Mouse (Mus musculus) frontal cortex, adult 2 months (tissue): Measurements from ENCODE around the gene Spem1. TPM values are rescaled to one million over a fixed set of nuclear protein-coding genes. Genes with fewer than 3 reads are reported as not detected.

Experiments
- DNase-seq, 2 experiments: peaks; one replicate each; pipeline ENCODE4 v3.0.0; 2022; ENCODE audit warnings: low spot score in 1 of 2; ENCODE audit errors: extremely low spot score in 1 of 2
- polyA plus RNA-seq: library from polyadenylated mRNA; depleted of rRNA; stranded (reverse); fragments of >200 nt; gene quantifications from 2 replicates; pipeline ENCODE4 v1.2.3, GENCODE M21; 2012

Gene Spem1
- polyA plus RNA-seq, 1 experiment = 0.58 TPM

DNA sequence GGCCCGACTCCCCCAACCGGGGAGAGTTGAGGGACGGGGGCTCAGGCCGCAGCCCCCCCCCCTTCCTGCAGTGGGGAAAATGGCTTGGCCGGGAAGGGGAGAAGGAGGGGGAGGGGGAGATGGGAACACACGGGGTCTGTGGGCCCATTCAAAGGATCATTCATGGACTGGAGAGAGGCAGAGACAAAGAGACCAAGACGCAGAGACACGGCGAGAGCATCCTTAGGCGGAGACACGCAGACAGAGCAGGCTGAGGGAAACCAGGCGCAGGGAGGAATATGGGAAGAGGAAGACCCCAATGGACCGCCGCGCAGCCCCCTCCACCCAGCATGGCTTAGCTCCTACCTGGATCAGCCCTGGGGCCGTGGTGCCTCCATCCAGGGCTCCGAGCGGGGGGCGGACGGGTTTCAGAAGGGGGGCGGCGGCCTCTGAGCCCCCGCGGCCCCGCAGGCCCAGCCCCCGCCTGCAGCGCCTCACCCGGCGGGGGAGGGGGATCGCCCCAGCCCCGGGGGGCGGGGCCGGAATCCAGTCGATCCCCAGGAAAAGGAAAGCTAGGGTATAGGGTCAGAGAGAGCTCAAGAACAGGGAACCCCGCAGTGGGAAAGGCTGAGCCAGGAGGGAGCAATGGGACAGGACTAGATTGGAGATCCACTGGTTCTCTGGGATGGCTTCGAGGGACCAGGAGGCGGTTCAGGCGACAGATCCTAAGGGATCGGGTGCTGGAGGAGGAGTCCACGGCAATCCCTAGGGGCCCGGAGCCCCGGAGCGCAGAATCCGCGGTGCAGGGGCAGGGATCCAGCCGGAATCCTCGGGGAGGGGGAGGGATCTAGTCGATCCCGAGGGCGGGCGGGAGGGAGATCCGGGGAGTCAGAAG lies 15.0 kb upstream of the Spem1 start:
- peak in 1 of 2 experiments; percentile 41 for DNase-seq

DNA sequence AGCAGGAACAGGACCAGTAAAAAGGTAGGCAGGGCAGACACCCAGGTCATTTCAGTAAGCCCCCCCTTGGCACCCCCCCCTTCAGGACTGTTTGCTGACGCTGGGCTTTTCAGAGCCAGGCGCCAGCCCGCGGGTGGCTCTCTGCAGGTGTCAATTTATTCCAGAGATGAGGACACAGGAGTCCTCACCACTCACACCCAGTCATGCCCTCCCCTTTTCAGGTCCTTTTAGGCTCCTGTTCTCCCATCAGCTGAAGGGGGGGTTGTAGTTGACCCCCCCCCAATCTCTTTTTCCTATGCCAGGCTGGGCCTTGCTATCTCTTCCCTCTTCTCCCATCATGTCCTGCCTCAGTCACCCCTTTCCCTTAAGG lies 14.0 kb upstream of the Spem1 start:
- no peak for DNase-seq

DNA sequence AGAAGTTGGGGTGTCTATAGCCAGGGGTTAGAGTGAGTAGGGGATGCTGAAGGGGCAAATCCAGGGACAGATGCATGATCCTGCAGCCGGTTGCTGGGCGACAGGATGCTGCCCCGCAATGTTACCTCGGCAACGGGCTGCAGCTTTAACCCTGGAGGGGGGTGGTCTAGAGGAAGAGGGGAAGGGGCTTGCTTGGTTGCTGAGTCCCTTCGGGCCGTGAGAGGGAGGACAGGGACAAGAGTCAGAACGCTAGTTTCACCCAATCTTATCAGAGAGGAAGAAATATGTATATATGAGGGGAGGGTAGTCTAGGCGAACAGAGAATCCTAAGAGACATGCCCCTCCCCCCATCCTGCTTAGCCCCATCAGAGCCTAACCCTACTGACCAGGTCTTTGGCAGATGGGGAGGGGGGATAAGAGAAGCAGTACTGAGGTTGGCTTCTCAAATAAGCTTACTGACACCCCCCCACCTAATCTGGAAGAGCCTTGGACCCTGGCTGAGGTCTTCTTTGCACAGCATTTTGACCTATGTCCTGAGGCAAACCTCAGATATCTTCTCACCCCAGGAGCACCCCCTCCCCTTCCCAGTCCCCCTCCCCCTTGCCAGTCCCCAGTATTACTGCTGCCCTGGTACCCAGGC lies 13.5 kb upstream of the Spem1 start:
- DNase-seq = no peak

DNA sequence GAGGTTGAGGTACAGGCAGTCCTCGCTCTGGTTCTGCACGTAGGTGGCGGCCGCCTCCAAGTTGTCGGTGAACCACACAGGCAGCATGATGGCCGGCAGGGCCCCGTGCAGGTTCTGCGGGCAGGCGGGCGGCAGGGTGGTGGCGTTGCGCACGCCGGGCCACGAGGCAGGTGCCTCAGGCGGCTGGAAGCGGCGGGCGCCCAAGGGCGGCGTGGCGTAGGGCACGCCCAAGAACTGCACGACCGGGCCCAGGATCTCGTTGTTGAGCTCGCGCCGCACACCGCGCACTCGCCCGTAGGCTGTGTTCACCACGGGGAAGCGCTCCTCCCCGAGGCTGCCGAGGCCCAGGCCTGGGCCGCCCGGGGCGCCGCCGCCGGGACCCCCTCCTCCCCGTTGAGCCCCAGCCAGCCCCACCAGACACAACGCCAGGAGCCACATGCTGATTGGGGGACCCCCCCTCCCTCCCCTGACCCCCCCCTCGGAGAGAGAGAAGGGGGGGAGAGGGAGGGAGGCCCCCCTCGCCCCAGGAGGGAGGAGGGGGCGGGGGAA lies 12.1 kb upstream of the Spem1 start:
- DNase-seq = no peak

DNA sequence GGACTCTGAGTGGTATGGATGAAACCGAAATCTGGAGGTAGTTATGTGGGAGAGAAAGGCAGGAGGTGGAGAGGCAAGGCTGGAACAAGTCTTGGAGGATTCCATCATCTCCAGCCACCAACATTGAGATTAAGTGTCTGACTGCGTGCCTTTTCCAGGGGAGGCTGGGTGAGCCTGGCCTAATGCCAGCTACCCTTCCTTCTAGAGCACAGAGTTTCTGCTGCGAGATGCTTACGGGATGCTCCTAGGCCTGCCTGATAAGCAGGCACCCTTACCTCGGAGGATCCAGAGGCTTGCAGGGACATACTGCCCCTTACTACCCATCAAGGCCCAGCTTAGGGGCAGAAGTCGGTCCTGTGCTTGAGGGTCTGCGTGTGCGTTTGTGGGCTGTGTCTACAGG lies 11.6 kb upstream of the Spem1 start:
- DNase-seq = no peak

DNA sequence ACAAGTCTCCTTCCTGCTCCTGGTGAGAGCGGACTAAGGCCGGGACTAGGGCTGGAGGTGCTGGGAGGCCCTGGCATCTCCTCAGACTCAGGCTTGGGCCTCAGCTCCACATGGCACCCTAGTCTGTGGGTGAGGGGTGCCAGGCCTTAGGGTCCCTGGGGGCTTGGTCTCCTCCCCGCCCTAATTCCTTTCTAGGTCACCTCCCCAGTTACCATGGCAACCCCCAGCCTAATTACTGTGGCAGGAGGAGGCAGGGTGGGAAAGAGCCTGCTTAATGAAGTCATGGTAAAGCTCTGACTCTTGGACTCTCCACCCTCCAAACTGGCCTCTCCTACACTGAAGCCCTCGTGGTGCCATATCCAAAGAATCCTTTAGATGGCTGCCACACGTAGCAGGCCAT lies 6.9 kb upstream of the Spem1 start:
- no peak for DNase-seq

DNA sequence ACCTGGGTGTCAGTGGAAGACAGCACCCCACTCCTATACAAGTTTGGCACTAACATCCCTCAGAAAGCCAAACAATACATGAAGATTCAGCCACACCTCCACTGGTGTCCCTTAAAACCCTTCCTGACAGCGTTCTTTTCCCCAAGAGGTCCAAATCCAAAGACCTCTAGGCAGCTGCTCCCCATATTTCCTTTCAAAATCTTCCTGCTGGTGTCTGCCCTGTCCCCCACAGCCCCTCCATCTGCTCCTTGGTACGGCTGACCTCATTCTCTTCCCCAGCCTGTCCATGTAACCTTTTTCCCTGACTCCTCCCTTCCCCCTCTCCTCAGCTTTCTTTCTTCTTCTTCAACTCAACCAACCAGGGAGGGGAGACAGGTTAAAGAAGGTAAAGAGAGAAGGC lies 1.5 kb upstream of the Spem1 start:
- DNase-seq = no peak

DNA sequence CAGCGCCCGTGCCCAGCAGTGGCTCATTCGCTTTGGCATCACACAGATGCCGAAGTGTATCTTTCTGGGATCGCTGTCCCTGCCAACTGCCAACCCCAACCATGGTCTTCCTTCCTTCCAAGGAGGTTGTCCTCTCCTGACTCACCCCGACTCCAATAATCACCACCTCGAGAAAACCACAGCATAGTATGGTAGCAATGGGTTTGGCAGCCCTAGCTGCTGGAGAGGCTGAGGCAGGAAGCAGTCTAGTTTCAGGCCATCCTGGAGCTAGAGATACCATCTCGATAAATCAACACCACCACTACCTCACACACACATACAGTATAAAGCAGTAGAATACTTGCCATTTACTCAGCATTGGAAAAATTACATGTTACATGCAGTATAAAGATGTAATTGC lies 3.1 kb downstream of the Spem1 start:
- DNase-seq = no peak

DNA sequence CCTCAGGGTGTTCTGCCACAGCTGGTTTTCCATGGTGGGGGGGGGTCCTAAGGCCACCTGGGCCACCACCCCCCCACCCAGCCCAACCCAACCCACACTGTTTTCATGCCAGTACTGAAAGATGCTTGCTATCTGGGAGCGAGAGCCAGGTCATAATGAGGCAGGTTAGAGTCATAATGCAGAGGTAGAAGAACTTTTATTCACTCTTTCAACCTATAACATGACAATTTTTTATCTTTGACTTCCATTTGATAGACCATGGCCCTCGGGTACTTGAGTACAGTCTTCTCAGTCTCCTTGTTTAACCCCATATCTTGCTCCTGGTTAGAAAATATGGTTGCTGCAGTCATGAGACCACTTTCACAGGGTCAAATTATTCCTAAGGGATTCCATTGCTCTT lies 3.6 kb downstream of the Spem1 start, which contains the start of gene Spem2:
Gene Spem2 (minus strand): TSS at position 101 of the 400 bp plus-strand sequence.
- DNase-seq = no peak

DNA sequence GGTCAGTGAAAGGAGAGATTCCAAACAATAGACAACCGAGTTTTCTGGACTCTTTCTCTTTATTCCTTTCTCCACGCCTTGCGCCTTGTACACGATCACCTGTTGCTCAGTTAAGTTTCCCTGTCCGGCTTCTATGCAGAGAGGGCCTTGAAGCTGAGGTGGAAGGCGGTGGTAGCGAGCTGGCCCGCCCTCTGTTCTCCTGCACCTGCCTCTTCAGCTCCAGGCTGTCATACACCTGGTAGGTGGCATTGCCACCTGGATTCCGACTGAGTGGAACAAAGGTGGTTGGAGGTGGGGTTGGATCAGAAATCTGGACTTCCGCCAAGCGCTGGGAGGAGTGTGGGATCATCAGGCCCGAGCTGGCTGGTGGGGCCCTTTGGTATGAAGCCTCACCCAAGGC lies 5.5 kb downstream of the Spem1 start:
- DNase-seq = no peak

DNA sequence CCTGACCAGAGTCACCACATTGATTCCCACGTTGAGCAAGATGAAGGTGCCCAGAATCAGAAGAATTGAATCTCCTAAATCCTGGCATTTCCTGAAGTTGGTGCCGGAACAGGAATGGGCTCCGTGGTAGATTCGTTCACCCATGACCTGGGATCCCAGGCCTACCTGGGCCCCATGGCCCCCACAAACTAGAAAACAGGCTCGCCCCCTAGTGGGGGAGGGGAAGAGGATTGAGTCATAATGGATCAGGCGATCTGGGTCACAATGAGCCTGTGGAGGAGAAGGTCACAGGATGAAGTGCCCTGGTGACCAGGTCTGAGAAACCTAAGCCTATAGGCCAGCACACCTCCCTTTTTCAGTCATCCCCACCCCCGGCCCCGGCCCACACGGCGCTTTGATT lies 6.8 kb downstream of the Spem1 start, which contains the start of gene Gm39566:
Gene Gm39566 (minus strand): TSS at position 144 of the 400 bp plus-strand sequence.
- DNase-seq = no peak

DNA sequence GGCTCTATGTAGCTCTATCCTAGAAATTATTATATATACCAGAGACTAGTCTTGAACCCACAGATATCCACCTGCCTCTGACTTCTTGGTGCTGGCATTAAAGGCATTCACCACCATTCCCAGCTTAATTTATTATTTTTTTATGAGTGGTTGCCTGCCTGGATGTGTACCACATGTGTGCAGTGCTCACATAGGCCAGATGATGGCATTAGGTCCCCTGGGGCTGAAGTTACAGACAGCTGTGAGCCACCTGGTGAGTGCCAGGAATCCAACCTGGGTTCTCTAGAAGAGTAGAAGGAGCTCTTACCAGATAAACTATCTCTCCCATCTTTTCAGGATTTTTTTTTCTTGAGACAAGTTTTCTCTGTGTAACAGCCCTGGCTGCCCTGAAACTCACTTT lies 11.7 kb downstream of the Spem1 start:
- DNase-seq = no peak

DNA sequence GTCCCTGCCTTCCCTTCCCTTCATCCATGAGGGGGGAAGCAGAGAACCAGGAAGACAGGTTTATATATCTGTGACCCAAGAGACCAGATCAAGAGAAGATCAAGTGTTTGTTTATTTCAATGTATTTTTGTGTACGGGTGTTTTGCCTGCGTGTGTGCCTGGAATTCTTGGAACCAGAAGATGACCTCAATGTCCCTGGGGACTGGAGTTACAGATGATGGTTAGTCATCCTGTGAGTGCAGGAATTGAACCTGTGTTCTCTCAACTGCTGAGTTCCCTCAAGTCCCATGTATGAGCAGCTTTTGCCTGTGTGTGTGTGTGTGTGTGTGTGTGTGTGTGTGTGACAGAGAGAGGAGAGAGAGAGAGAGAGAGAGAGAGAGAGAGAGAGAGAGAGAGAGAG lies 14.3 kb downstream of the Spem1 start:
- no peak for DNase-seq

DNA sequence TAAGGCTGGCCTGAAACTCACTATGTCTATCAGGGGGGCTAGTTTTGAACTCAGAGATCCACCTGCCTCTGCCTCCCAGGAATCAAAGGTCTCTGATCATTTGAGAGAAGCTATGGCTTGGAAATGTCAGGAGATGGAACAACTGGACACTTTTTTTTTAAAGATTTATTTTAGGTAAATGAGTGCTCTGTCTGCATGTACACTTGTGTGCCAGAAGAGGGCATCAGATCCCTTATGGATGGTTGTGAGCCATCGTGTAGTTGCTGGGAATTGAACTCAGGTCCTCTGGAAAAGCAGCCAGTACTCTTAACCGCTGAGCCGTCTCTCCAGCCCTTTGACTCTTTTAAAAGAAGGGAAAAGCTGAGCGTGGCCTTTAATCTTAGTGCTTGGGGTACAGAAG lies 15.6 kb downstream of the Spem1 start:
- DNase-seq = no peak

DNA sequence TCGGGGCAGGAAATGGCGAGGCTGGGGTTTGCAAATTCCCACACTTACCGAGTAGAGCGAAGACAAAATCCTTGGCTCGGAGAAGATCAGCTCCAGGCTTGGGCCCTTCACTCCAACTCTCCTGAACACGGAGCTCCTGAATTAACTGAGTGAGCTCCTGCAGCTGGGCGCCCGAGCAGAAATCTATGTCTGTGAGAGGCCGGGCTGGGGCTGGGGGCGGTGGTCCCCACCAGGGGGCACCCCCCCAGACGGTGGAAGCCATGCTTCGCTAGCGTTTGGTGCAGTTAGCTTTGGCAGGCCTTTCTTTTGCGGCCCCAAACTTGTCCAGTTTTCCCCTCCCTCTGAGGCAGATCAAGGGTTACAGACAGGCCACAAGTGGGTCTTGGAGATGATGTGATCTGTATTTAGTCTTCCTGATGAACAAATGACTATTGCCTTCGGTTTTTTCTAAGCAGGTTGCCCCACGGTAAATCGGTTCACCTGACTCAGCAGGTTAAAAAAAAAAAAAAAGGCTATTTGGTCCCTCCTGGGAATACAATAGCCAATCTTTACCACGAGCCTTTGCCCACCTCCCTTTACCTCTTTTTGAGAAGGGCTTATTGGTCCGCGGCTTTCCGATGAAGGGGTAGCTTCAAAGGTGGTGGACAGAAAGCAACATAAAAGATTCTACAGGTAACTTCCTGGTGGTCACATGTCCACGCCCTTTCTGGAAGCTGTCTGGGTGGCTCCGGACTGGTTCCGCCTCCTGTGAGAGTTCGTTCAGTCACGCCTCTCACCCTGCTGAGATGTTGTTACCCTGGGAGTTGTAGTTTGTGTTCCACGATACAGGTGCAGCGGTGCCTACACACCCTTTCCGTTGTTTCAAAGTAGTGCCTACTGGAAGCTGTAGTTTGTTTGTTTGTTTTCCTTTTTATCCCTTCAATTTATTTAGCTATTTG lies 16.7 kb downstream of the Spem1 start, which contains the start of gene Tmem102:
Gene Tmem102 (minus strand): TSS at position 653 of the 938 bp plus-strand sequence.
- no peak for DNase-seq

DNA sequence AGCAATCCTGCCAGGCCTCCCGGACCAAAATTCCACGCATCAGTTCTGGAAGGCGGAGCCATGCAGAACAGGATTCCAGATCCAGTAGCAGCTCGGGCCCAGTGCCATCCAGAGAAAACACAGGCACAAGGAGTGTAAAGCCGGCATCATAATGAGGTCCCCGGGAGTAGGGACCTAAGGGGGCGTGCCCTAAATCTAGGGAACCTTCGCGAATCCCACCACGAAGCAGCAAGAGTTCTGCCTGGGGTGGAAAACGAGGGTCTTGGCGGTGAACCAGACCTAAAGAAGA lies 17.4 kb downstream of the Spem1 start:
- DNase-seq = no peak

DNA sequence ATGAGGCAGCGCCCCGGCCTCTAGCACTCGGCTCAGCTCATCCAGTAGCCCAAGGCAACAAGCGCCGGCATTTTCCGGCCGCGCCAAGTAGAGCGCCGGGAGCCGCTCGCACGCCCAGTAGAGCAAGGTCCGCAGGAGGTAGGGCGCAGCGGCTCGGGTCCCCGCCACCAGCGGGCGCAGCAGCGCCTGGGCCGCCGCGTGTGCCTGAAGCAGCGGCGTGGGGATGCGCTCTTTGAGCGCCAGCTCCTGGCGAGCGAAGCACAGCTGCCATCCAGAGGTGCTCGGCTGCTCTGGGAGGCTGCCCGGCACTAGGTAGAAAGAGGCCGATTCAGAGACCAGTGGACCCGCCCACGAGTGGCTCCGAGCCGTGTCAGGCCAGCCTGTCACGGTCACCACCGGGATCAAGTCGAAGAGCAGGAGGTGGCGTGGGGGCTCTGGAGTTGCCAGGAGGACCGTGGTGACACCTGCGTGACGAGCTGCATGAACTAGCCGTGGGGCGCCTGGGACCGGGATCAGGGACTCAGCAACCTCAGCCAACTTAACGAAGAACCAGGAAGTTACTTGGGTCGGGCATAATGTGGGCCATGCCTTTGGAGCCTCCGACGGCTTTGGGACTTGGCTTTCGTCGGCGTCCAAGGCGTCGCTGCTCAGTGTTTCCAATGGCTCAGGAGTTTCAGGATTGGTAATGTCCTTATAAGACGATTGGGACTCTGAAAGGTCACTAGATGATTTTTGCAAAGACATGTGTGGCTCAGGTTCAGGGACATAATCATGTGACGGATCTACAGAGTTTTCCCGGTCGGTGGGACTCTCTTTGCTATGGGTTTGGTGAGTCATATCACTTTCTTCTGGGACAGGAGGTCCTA lies 18.0 kb downstream of the Spem1 start:
- peak in 1 of 2 experiments; percentile 74 for DNase-seq

DNA sequence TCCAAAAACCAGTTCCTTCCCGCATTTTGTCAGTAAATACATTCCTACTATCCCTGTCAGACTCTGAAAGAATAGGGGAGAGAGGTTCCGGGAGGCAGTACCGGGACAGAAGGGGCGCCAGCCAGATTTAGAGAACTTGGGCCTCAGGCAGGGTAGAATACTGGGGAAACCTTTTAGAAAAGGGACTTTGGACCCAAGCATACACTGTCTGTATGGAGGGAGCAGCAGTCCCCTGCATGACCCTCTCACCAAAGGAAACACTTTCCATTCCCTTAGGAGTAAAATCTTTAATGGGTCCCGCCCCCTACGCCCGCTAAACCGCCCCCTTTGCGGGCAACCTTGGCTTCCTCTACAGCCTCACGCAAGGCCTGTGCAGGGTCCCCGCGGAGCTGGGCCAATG lies 18.7 kb downstream of the Spem1 start:
- DNase-seq = no peak

DNA sequence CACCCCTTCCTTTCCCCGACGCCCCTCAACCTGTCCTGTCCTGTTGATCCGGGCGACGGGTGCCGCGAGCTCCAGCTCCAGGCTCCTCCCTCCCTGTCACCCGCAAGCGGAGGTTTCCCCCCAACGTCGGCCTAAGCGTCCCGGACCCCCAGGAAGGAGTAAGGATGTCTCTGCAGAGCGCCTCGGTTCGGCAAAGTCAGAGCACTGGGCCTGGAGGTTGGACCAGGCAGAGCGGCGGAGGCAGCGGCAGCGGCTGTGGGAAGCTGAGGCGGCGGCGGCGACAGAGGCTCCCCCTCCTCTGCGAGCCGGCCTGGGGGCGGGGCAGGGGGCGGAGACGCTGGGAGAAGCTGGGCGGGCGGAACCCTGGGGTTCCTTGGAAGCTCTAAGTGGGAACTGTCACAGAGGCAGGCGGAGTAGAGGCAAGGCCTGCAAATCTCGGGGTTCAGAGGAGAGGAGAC lies 19.3 kb downstream of the Spem1 start:
- peak in 1 of 2 experiments; percentile 81 for DNase-seq
